Mouse (Mus musculus) thymus, adult 2 months (tissue): ENCODE results near the gene Arnt2.

Experiments
- CTCF ChIP-seq: fragments of 200-500 bp; IDR thresholded peaks from 2 replicates; pipeline ENCODE4 v1.5.1; 2012; ENCODE audit warnings: mild to moderate bottlenecking, control low read depth, low read length, moderate library complexity, borderline replicate concordance; ENCODE audit not compliant: control insufficient read depth, poor library complexity, insufficient read depth; ENCODE audit errors: extremely low read depth
- POLR2A ChIP-seq: fragments of 200-500 bp; IDR thresholded peaks from 2 replicates; pipeline ENCODE4 v1.6.1; 2012; ENCODE audit warnings: mild to moderate bottlenecking, low read length, control low read depth, moderate library complexity; ENCODE audit not compliant: control insufficient read depth, poor library complexity, insufficient read depth; ENCODE audit errors: extremely low read depth

DNA sequence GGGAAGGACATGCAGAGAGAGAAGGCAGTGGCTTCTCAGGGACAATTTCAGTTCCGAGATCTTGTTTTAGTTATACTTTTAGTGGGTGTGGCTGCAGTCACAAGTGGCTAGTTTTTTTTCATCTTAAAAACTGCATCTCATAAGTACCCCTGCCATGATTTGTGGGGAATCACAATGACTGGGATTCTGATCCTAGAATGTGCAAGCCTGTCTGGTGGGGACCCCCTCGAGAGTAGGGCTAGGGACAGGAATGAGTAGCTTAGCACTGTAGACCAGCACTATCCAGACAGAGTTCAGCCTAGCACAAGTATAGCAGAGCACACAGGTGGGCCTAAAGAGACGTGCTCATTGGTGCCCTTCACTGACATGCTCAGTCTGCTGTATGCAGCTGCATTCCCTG is 27.6 kb downstream of the Arnt2 start:
- no peak for TF ChIP-seq POLR2A
- no peak for TF ChIP-seq CTCF
